Comparison of ENCODE assay signal across 9 mouse cellular contexts in the genomic region with DNA sequence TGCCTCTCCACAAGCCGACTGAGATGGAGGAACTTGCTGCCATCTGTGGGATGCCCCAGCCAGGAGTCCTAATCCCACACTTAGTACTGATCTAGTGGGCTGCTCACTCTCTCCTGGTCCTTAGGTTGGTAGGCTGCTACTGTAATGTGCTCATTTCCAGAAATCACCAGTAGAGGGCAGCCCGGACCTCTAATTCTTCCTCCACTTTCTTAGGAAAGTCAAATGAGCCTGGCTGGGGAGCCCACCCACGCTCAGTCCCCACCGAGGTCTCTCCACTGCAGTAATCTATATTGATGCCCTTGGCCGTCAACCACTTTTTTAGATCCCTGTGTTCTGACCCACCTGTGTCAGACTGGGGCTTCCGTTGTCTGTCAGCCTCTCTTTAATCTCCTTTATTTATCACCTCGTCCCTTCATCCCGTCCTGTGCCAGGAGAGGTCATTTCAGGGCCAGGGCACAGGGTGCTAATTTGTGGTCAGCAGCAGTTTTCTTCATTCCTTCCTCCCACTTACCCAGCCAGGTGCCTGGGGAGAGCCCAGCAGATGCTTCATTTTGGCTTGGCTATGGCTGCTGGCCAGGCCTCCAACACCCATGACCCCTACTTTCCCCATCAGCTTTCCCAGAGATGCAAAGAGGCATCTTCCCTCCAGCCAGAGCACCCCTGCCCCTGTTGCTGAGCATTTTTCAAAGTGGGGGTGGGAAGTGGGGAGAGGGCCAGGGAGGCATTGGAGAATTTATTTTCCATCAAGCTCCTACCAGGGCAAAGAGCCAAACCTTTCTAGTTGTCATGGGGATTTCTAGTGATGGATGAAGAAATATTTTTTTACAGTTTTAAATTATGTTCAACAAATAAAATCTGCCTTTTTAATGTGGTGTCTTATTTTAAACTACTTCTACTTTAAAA. TPM values are rescaled to one million over a fixed set of nuclear protein-coding genes. Genes with fewer than 3 reads are reported as not detected.
A peak's percentile ranks its signal among the peaks of the same experiment; 100 is the strongest.
DNase-seq lines count a peak whose midpoint lies in the region; ATAC-seq lines count a peak whose summit lies in the region.
"Had no signal": no experiment of that assay in that cellular context is flagged by ENCODE, and none has a peak within 500 bp of the region (broad histone marks: within the 10 kb centered on the region; RNA-seq: fewer than 3 reads in every experiment).

No protein-coding gene starts in this region.

- peaks cover 11% of the 10 kb centered on the region for H3K36me3 ChIP-seq in hindbrain, embryonic 16.5 days (ENCODE audit: control insufficient read depth, insufficient read depth, low read length)

- no peak overlapping the region for H3K27ac ChIP-seq in hindbrain, embryonic 16.5 days (ENCODE audit: low read depth, low read length)
- H3K27ac ChIP-seq: neural tube, embryonic 12.5 days had no signal

- no peak overlapping the region for H3K4me3 ChIP-seq in hindbrain, embryonic 16.5 days (ENCODE audit: low read length)
- H3K4me3 ChIP-seq: neural tube, embryonic 12.5 days had no signal

- peak; percentile 47 for ATAC-seq in frontal cortex, adult (ENCODE audit: low TSS enrichment)
- ATAC-seq in hindbrain, embryonic 16.5 days, result peak; percentile 52
- peak; percentile 68 for ATAC-seq in megakaryocyte-erythroid progenitor cell, adult 5-6 weeks (replicated peaks; ENCODE audit: low FRiP score, low TSS enrichment, poor library complexity, severe bottlenecking)

- 22% methylated on average over 8 of the region's 8 CpGs for WGBS in hindbrain, embryonic 16.5 days

- H3K27me3 ChIP-seq in hindbrain, embryonic 16.5 days (replicated peaks; ENCODE audit: control insufficient read depth, insufficient read depth, low read length), result no peaks in the 10 kb centered on the region
- H3K27me3 ChIP-seq: neural tube, embryonic 12.5 days had no signal

- no peak overlapping the region for H3K4me2 ChIP-seq in hindbrain, embryonic 16.5 days (ENCODE audit: low read length)
- H3K4me2 ChIP-seq: neural tube, embryonic 12.5 days had no signal

- peak; percentile 73 to 74 for DNase-seq in left cerebral cortex, adult 18-20 months (ENCODE audit: low spot score in 2 of 2)
- no peak for DNase-seq in left cerebral cortex, adult 11 months (ENCODE audit: low spot score)
- peak; percentile 22 for DNase-seq in c-Kit-negative CD71-positive TER-119-positive erythroid progenitor cells, embryonic 14.5 days (ENCODE audit: low read depth, low spot score)
- peak; percentile 64 to 77 for DNase-seq in layer of hippocampus, postnatal 36 days
- DNase-seq in right cerebral cortex, postnatal 4 days, result peak; percentile 88

- no peaks in the 10 kb centered on the region for H3K9me3 ChIP-seq in hindbrain, embryonic 16.5 days (ENCODE audit: control insufficient read depth, low read length)
- H3K9me3 ChIP-seq: neural tube, embryonic 12.5 days had no signal

- H3K4me1 ChIP-seq in hindbrain, embryonic 16.5 days (ENCODE audit: control insufficient read depth, insufficient read depth, low read depth, low read length), result peaks cover 23% of the 10 kb centered on the region

- no peak overlapping the region for H3K9ac ChIP-seq in hindbrain, embryonic 16.5 days (ENCODE audit: low read depth, low read length)
- H3K9ac ChIP-seq: neural tube, embryonic 12.5 days had no signal

RNA-seq across cellular contexts. Expression of a gene that starts 5.2 kb away (rescaled TPM):
- 10 to 100 TPM; 12.6 to 15.3 TPM for total RNA-seq in left cerebral cortex, adult 18-20 months (2021)
- polyA plus RNA-seq in hindbrain, embryonic 16.5 days (2015; fragmentation: Nextera tagmentation; extraction: Ambion mirVana), result 15.7 and 18.4 TPM in 2 replicates
- 10 to 100 TPM; 16.3 to 17.9 TPM for total RNA-seq in layer of hippocampus, postnatal 36 days (2021)
- 0.20 TPM in 1 of 2 replicates, not detected in the other for total RNA-seq in megakaryocyte-erythroid progenitor cell, adult 5-6 weeks (2014; fragmentation: Nextera tagmentation)
- 0.11 and 0.28 TPM in 2 replicates for total RNA-seq in megakaryocyte-erythroid progenitor cell, adult 5-6 weeks (2017)

RNA-seq across cellular contexts. Expression of a gene that starts 14.8 kb away (rescaled TPM):
- 10 to 100 TPM; 11.6 to 12.3 TPM for total RNA-seq in left cerebral cortex, adult 18-20 months (2021)
- 35.7 and 39.8 TPM in 2 replicates for polyA plus RNA-seq in hindbrain, embryonic 16.5 days (2015; fragmentation: Nextera tagmentation; extraction: Ambion mirVana)
- 10 to 100 TPM in 1 of 2 experiments, 1 to 10 TPM in 1; 9.8 to 11.7 TPM for total RNA-seq in layer of hippocampus, postnatal 36 days (2021)
- 12.3 and 16.9 TPM in 2 replicates for total RNA-seq in megakaryocyte-erythroid progenitor cell, adult 5-6 weeks (2014; fragmentation: Nextera tagmentation)
- 5.1 and 9.4 TPM in 2 replicates for total RNA-seq in megakaryocyte-erythroid progenitor cell, adult 5-6 weeks (2017)

RNA-seq across cellular contexts. Expression of a gene that starts 15.1 kb away (rescaled TPM):
- total RNA-seq in left cerebral cortex, adult 18-20 months (2021), result 10 to 100 TPM; 17.2 to 18.3 TPM
- polyA plus RNA-seq in hindbrain, embryonic 16.5 days (2015; fragmentation: Nextera tagmentation; extraction: Ambion mirVana), result 12.1 and 15.8 TPM in 2 replicates
- total RNA-seq in layer of hippocampus, postnatal 36 days (2021), result 10 to 100 TPM; 17.1 to 17.7 TPM
- 1.7 and 4.3 TPM in 2 replicates for total RNA-seq in megakaryocyte-erythroid progenitor cell, adult 5-6 weeks (2014; fragmentation: Nextera tagmentation)
- 1.0 and 1.8 TPM in 2 replicates for total RNA-seq in megakaryocyte-erythroid progenitor cell, adult 5-6 weeks (2017)

RNA-seq across cellular contexts. Expression of a gene that starts 36.5 kb away (rescaled TPM):
- not detected for total RNA-seq in left cerebral cortex, adult 18-20 months (2021)
- polyA plus RNA-seq in hindbrain, embryonic 16.5 days (2015; fragmentation: Nextera tagmentation; extraction: Ambion mirVana), result 3.5 and 6.6 TPM in 2 replicates
- total RNA-seq in layer of hippocampus, postnatal 36 days (2021), result not detected
- not detected in 2 replicates for total RNA-seq in megakaryocyte-erythroid progenitor cell, adult 5-6 weeks (2014; fragmentation: Nextera tagmentation)
- not detected in 2 replicates for total RNA-seq in megakaryocyte-erythroid progenitor cell, adult 5-6 weeks (2017)
- polyA plus RNA-seq: neural tube, embryonic 12.5 days had no signal

RNA-seq across cellular contexts. Expression of a gene that starts 40.5 kb away (rescaled TPM):
- total RNA-seq in left cerebral cortex, adult 18-20 months (2021), result under 1 TPM; 0.16 to 0.49 TPM
- 0.25 and 0.69 TPM in 2 replicates for polyA plus RNA-seq in hindbrain, embryonic 16.5 days (2015; fragmentation: Nextera tagmentation; extraction: Ambion mirVana)
- under 1 TPM; 0.66 to 0.95 TPM for total RNA-seq in layer of hippocampus, postnatal 36 days (2021)
- total RNA-seq in megakaryocyte-erythroid progenitor cell, adult 5-6 weeks (2014; fragmentation: Nextera tagmentation), result 0.47 and 0.72 TPM in 2 replicates
- total RNA-seq in megakaryocyte-erythroid progenitor cell, adult 5-6 weeks (2017), result 0.19 and 11.8 TPM in 2 replicates

Comparison
In these comparisons a context has a peak if more than half of its experiments do, and no peak if none do; other contexts are left out.
1. RNA of a gene that starts 5.2 kb away (total RNA-seq): 16.3 to 17.9 TPM in layer of hippocampus, postnatal 36 days and 12.6 to 15.3 TPM in left cerebral cortex, adult 18-20 months; 0.11 to 0.28 TPM in megakaryocyte-erythroid progenitor cell, adult 5-6 weeks; every median in the first group is over 10 times any median in the second.
2. Peak in every context shown above with its lines, with median percentiles within 50 percentile points of each other: ATAC-seq.